Mouse (Mus musculus) megakaryocyte, adult 5-6 weeks (primary cell): ENCODE results near the gene Acss3. TPM values are rescaled to one million over a fixed set of nuclear protein-coding genes. Genes with fewer than 3 reads are reported as not detected.

Source experiments
- ATAC-seq: 2 replicates; pipeline ENCODE4 v1.8.0; 2016; ENCODE audit warnings: mild to moderate bottlenecking, inconsistent platforms; ENCODE audit not compliant: poor library complexity, severe bottlenecking
- total RNA-seq, 2 experiments: library from RNA; stranded (forward) in 1 of 2; stranded (reverse) in 1 of 2; fragments of 153-499, 151-499 nt in 1 of 2; fragments of 221-1000, 200-1000 nt in 1 of 2; gene quantifications; 2 replicates each; pipeline versions ENCODE4 v1.2.3 to v1.2.4; 2015 to 2017

The Acss3 gene
- total RNA-seq (2015) (not detected in 2 replicates), total RNA-seq (2017) (0.11 TPM in 1 of 2 replicates, not detected in the other)

GRCm38 (mm10) chr10:107123529-107124335 is at the start of gene Acss3:
TSS of gene Acss3 (minus strand) at chr10:107123668.
- no peak for ATAC-seq

- no peak for ATAC-seq
Measured at GRCm38 (mm10) chr10:107172003-107172689, 48.7 kb upstream of the Acss3 start.

- ATAC-seq = no peak
Measured at GRCm38 (mm10) chr10:107166486-107166885, 43.0 kb upstream of the Acss3 start.

DNA sequence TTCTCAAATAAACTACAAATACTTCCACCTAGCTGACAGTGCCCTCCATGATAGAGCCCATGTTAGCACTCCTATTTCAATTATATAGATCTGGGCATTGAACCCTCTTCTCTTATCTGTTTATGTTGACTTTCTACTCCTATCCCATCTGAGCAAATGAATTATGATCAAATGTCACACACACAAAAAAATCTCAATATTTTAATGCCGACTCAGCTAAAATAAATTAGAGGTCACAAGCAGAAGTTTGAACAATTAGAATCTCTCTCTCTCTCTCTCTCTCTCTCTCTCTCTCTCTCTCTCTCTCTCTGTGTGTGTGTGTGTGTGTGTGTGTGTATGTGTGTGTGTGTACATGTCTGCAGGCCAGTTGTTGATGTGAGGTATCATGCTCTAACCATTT is 25.3 kb upstream of the Acss3 start:
- ATAC-seq = no peak

GRCm38 (mm10) chr10:107144016-107144415 is 20.5 kb upstream of the Acss3 start:
- ATAC-seq = no peak

GRCm38 (mm10) chr10:107142910-107143309 is 19.4 kb upstream of the Acss3 start:
- ATAC-seq = no peak

DNA sequence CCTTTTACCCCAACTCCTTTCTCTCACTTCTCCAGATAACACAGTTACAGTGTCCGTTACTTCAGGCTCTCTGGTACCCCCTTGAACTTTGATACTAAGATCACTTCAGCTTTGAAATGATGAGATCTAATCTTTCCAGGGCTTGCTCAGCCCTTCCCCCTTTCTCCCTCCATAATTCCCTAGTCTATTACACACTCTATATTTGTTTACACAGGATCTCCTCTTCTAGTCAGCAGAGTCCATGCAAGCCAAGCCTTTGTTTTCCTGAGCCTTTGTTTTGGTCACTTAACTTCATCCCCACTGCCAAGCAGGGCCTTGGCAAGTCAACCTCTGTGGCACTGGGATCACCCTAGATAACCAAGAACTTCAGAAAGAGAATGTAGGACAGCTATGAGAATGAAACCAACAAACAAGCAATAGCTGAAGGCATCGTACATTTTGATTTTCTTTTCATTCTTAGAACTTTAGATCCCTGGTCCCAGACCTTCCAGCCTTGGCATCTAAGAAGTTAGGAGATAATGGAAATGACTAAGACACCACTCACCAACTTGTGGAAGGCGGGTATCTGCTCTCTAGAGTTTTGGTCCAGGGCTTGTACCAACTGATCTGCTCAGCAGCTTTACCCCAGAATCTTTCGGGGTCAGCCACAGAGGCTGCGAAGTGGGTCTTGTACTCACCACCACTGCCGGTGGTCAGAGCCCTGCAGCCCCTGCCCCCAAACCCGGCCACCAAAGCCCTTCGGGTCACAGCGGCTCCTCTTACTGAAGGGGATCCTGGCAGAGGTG is 532 bp downstream of the Acss3 start:
- no peak for ATAC-seq

DNA sequence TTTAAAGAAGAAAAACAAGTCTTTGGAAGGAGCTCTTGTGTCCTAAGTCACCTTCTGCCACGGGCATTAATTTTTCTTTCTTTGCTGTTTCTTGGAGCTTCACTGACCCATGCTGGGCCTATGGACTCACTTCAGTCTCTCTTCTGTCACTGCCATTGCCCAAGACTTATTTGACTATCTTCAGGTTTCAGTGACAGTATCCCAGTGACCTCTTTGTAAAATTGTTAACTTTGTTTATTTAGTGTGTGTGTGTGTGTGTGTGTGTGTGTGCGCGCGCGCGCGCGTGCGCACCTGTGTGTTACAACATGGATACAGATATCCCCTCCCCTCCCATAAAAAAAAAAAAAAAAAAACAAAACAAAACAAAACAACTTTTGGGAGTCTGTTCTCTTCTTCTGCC is 2.2 kb downstream of the Acss3 start:
- no peak for ATAC-seq

DNA sequence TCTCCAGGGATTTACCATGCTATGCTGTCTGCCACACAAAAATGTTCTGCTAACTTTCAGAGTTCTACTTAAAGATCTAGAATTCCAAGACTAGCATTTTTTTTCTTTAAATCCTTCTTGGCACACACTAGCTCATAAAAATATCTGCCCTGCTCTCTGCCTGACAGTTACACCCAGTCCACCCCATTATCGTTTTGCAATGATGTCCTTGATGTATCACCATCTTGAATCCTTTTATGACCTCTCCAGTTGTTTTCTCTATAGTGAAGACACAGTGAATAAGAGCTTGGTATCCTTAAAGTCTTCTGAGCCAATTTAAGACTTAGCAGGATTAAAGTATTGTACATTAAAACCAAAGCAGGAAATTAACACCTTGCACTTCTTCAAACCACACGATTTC is 4.3 kb downstream of the Acss3 start:
- no peak for ATAC-seq

GRCm38 (mm10) chr10:107116709-107117267 is 6.7 kb downstream of the Acss3 start:
- no peak for ATAC-seq

DNA sequence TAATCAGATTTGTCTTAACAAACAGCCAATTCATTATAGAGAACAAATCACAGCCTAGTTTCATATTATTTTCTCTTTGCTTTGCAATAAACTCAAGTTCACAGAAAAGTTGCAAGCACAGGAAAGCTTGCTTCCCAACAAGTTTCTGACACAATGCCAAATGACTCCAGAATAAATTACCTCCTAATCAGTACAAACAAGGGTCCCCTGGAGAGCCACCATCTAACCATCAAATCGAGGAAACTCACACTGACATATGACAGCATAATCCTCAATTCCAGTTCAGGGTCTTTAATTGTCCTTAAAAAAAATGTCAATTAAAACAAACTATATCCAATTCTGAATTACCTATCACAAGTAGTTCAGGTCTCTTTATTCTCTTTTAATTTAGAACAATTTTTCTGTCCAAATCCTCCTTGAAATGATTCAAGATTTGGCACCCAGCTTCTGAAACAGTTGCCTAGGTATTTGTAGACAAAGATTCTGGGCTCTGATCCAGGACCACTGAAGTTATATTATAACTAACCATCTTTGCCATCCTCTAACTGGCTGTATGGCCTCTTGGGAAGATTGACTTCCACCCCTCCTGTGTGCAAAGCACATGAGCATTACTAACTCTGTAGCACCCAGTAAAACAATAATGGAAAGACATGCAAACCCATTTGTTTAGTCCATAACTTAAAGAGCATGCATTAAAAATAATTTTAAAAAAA is 7.4 kb downstream of the Acss3 start:
- ATAC-seq = no peak

DNA sequence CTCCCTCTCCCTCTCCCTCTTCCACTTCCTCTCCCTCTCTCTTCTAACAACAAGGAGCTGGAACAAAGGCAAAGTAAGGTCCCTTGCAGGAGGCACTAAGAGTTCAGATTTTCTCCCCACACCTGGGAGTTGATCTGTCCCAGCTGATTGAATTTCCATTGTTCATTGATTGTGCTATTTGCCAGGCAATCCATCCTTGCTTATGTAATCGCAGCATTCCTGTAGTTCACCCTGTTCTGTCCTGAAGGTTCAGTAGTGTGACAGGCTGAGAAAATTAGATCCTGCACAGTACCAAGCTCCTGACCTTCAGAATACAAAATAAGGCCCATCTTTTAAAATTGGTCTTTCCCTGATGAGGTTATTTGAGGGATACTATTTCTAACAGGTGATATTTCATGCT is 8.3 kb downstream of the Acss3 start:
- no peak for ATAC-seq

GRCm38 (mm10) chr10:107094452-107094851 is 29.0 kb downstream of the Acss3 start:
- ATAC-seq = no peak

DNA sequence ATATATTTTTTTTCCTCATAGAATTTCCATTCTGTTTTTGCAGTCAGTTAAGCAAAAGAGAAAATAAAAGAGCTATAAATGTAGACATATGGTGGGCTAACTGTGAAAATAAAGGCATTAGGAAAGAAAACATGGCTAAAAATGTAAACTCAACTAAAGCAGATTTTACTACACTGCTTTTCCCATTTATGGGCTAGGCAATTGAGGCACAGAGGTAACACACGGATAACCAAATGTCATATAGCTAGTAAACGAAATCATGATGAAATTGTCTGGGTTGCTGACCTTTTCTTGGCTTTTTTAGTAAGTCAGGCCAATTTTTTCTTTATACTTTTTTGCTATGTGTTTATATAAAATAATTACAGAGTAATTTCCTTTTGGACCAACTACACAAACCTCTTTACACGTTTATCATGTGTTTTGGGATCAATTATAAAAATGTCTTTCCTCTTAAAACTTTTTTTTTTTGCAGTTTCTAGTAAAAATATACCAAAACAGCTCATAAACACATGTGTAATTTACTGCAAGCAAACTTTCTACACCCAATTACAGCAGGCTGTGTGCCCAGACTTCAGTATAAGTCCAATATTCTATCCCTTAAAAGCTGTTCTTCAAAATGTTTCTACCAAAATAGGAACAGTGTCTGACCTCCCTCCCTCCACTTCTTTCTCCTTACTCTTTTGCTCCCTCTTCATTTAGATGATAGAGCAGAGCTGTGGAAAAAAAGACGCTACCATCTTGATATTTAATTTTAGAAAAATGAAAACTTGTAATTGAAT is 69.4 kb downstream of the Acss3 start:
- ATAC-seq = no peak

DNA sequence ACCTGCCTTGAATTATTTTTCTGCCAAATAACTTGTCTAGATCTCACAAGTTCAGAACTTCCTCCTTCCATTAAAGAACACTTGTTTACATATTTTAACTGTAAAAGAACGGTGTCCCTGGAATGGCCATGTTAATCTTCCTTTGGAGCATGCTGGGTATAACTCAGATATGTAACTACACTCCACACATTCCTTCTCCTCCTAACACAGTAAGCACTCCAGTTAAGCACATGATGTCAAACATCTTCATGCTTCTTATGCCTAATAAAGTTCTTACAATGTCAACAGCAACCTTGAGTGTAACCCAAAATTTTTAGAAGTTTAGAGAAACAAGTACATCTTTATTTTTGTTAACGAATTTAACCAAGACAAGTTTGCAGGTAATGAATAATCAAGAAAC is 73.0 kb downstream of the Acss3 start:
- no peak for ATAC-seq

DNA sequence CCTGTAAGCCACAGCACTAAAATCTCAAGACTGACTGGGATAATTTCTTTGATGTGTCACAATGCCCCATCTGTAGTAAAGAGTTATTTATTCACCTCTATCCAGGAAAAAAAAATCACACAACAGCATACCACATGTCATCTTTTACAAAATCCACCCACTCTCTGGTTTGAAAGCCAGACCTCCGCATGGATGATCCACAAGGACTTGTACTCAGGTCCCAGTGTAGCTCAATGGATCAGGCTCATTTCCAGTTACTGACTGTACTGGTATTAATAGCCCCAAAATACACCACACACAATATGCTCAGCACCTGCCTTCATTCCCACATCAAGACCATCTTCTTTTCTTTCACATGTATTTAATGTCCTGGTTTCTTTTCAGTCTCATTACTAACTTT is 80.8 kb downstream of the Acss3 start:
- ATAC-seq = no peak

DNA sequence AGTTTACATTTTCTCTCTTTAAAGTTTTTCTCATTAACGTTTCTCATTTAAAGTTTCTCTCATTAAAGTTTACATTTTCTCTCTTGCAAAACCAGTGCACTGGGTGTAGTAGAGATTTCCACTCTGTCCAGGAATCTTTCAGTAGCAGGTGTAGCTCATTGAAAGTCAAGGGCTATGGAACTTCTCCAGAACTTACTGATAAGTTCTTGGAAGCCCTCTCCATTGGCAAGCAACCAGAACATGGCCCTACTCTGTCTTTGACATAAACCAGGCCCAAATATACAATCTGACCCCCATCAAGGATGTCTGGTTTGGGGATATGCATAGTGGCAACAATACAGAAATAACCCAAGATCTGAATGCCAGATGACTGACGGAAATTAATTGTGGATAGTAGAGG is 82.6 kb downstream of the Acss3 start:
- no peak for ATAC-seq

- ATAC-seq = no peak
Measured at GRCm38 (mm10) chr10:107040378-107040777, 83.1 kb downstream of the Acss3 start.

GRCm38 (mm10) chr10:107039211-107039610 is 84.3 kb downstream of the Acss3 start:
- ATAC-seq = no peak

GRCm38 (mm10) chr10:107024254-107024653 is 99.2 kb downstream of the Acss3 start:
- ATAC-seq = no peak
